13 mouse cellular contexts compared by ENCODE assay signal in genomic region chr16:24629218-24630172, GRCm38 (mm10).
DNase-seq lines count a peak whose midpoint lies in the region; ATAC-seq and TF ChIP-seq lines count a peak whose summit lies in the region.
"Had no signal": no experiment of that assay in that cellular context is flagged by ENCODE, and none has a peak within 500 bp of the region (broad histone marks: within the 10 kb centered on the region; RNA-seq: fewer than 3 reads in every experiment).

No protein-coding gene starts in this region.

- no peak overlapping the region for H3K4me2 ChIP-seq in liver, embryonic 16.5 days (ENCODE audit: low read depth, low read length)
- no peak overlapping the region for H3K4me2 ChIP-seq in liver, embryonic 11.5 days
- H3K4me2 ChIP-seq in kidney, embryonic 14.5 days (replicated peaks; ENCODE audit: low read depth, low read length) = no peak overlapping the region
- H3K4me2 ChIP-seq: lung, embryonic 15.5 days; neural tube, embryonic 12.5 days had no signal

- H3K36me3 ChIP-seq in liver, embryonic 16.5 days (ENCODE audit: control insufficient read depth, insufficient read depth) = no peaks in the 10 kb centered on the region
- H3K36me3 ChIP-seq in liver, embryonic 11.5 days (ENCODE audit: control insufficient read depth, insufficient read depth, low read length) = no peaks in the 10 kb centered on the region
- no peaks in the 10 kb centered on the region for H3K36me3 ChIP-seq in small intestine, adult 2 months (ENCODE audit: control insufficient read depth, insufficient read depth, low read length)
- H3K36me3 ChIP-seq in kidney, embryonic 14.5 days (ENCODE audit: control insufficient read depth, insufficient read depth, low read length) = no peaks in the 10 kb centered on the region
- H3K36me3 ChIP-seq: forebrain, embryonic 10.5 days; lung, embryonic 15.5 days; neural tube, embryonic 12.5 days had no signal

- peak overlapping the region; percentile 10; the same call in 1 of the 2 replicates for H3K27ac ChIP-seq in liver, embryonic 16.5 days (ENCODE audit: low read length)
- H3K27ac ChIP-seq in liver, embryonic 11.5 days (ENCODE audit: low read depth, low read length) = no peak overlapping the region
- H3K27ac ChIP-seq in small intestine, adult 2 months (ENCODE audit: insufficient read depth, low read depth, low read length) = peak overlapping the region; percentile 24
- no peak overlapping the region for H3K27ac ChIP-seq in kidney, embryonic 14.5 days (ENCODE audit: low read depth, low read length)
- H3K27ac ChIP-seq: forebrain, embryonic 10.5 days; lung, embryonic 15.5 days; neural tube, embryonic 12.5 days had no signal

- no peak overlapping the region for H3K4me3 ChIP-seq in liver, embryonic 16.5 days (ENCODE audit: low read depth, low read length)
- H3K4me3 ChIP-seq in liver, embryonic 11.5 days (ENCODE audit: low read depth, low read length) = no peak overlapping the region
- H3K4me3 ChIP-seq in small intestine, adult 2 months (ENCODE audit: low read depth, low read length) = no peak overlapping the region
- H3K4me3 ChIP-seq in kidney, embryonic 14.5 days (ENCODE audit: low read length) = no peak overlapping the region
- H3K4me3 ChIP-seq: forebrain, embryonic 10.5 days; lung, embryonic 15.5 days; neural tube, embryonic 12.5 days had no signal

- TF ChIP-seq POLR2A in small intestine, adult 2 months (IDR thresholded peaks at IDR 0.05; ENCODE audit: low read depth, low read length) = no peak

- H3K27me3 ChIP-seq in liver, embryonic 16.5 days (ENCODE audit: control insufficient read depth, insufficient read depth, low read depth, low read length) = no peaks in the 10 kb centered on the region
- H3K27me3 ChIP-seq in liver, embryonic 11.5 days (replicated peaks; ENCODE audit: control insufficient read depth, insufficient read depth, low read length) = no peaks in the 10 kb centered on the region
- no peaks in the 10 kb centered on the region for H3K27me3 ChIP-seq in small intestine, adult 2 months (ENCODE audit: control insufficient read depth, insufficient read depth, low read length)
- no peaks in the 10 kb centered on the region for H3K27me3 ChIP-seq in kidney, embryonic 14.5 days (ENCODE audit: control insufficient read depth, insufficient read depth, low read length)
- H3K27me3 ChIP-seq: lung, embryonic 15.5 days; neural tube, embryonic 12.5 days had no signal

- no peak for DNase-seq in liver, embryonic 11.5 days (ENCODE audit: low spot score)
- DNase-seq in T-cell, adult 2 months (ENCODE audit: low spot score) = peak; percentile 22
- no peak for DNase-seq in cerebellum, postnatal 14 days
- DNase-seq in layer of hippocampus, adult 18-20 months (ENCODE audit: low spot score in 2 of 2) = no peak
- DNase-seq: gastrocnemius, postnatal 10 days; thymus, postnatal 36 days had no signal

- no peaks in the 10 kb centered on the region; the same call in 1 of the 2 replicates for H3K4me1 ChIP-seq in liver, embryonic 16.5 days (ENCODE audit: control insufficient read depth, low read depth, low read length)
- H3K4me1 ChIP-seq in liver, embryonic 11.5 days (replicated peaks; ENCODE audit: control insufficient read depth, insufficient read depth, low read length) = no peaks in the 10 kb centered on the region
- peaks cover 8% of the 10 kb centered on the region; the same call in 1 of the 2 replicates for H3K4me1 ChIP-seq in small intestine, adult 2 months (ENCODE audit: control insufficient read depth, insufficient read depth, insufficient read length, low read length)
- no peaks in the 10 kb centered on the region for H3K4me1 ChIP-seq in kidney, embryonic 14.5 days (ENCODE audit: control insufficient read depth, insufficient read depth, low read length)

- 21% methylated on average over 12 of the region's 12 CpGs for WGBS in liver, embryonic 16.5 days (ENCODE audit: insufficient replicate concordance)
- WGBS in liver, embryonic 11.5 days = 47% methylated on average over 12 of the region's 12 CpGs
- WGBS in small intestine, adult 2 months = 71% methylated on average over 12 of the region's 12 CpGs
- WGBS in kidney, embryonic 14.5 days = 83% methylated on average over 12 of the region's 12 CpGs

- no peak for TF ChIP-seq CTCF in small intestine, adult 2 months (IDR thresholded peaks at IDR 0.05; ENCODE audit: extremely low read depth, insufficient read length, insufficient replicate concordance, low read depth, low read length)

- H3K9me3 ChIP-seq in liver, embryonic 16.5 days (replicated peaks; ENCODE audit: control insufficient read depth, low read length) = no peaks in the 10 kb centered on the region
- no peaks in the 10 kb centered on the region for H3K9me3 ChIP-seq in liver, embryonic 11.5 days (ENCODE audit: control insufficient read depth, low read length)
- no peaks in the 10 kb centered on the region for H3K9me3 ChIP-seq in kidney, embryonic 14.5 days (ENCODE audit: control insufficient read depth, low read length)
- H3K9me3 ChIP-seq: forebrain, embryonic 10.5 days; lung, embryonic 15.5 days; neural tube, embryonic 12.5 days had no signal

- H3K9ac ChIP-seq in liver, embryonic 16.5 days (ENCODE audit: low read depth, low read length) = no peak overlapping the region
- H3K9ac ChIP-seq in liver, embryonic 11.5 days (ENCODE audit: low read depth, low read length) = no peak overlapping the region
- no peak overlapping the region for H3K9ac ChIP-seq in kidney, embryonic 14.5 days (ENCODE audit: low read depth, low read length)
- H3K9ac ChIP-seq: lung, embryonic 15.5 days; neural tube, embryonic 12.5 days had no signal

- ATAC-seq in liver, embryonic 16.5 days (ENCODE audit: low read depth) = peak; percentile 21; the same call in 1 of the 2 replicates
- ATAC-seq in liver, embryonic 11.5 days (replicated peaks; ENCODE audit: low FRiP score) = no peak
- ATAC-seq in hematopoietic stem cell, adult 5-6 weeks (replicated peaks in 1 of 2; ENCODE audit: insufficient read depth in 1 of 2, low FRiP score in 2 of 2, low TSS enrichment in 1 of 2, low read depth in 1 of 2, poor library complexity in 2 of 2, severe bottlenecking in 2 of 2) = peak; percentile 88
- ATAC-seq in kidney, embryonic 14.5 days (ENCODE audit: low FRiP score, low TSS enrichment) = no peak

Comparison
In these comparisons a context has a peak if more than half of its experiments do, and no peak if none do; other contexts are left out.
1. ATAC-seq: peak in liver, embryonic 16.5 days (single experiment) and hematopoietic stem cell, adult 5-6 weeks (2 of 2); none in liver, embryonic 11.5 days (single experiment) and kidney, embryonic 14.5 days (single experiment).
2. H3K27ac ChIP-seq: peak in liver, embryonic 16.5 days (single experiment) and small intestine, adult 2 months (single experiment); none in liver, embryonic 11.5 days (single experiment) and kidney, embryonic 14.5 days (single experiment).